Mouse (Mus musculus) C3H10T1/2 (cell line): ENCODE measurements around the gene Tbr1. TPM values are rescaled to one million over a fixed set of nuclear protein-coding genes. Genes with fewer than 3 reads are reported as not detected.

Experiments
- polyA plus RNA-seq, 2 experiments: library from polyadenylated mRNA; unstranded; fragments of >200 nt; fragmentation: generic; extraction: Trizol; gene quantifications; one replicate each; pipeline ENCODE4 v1.2.1; 2012; ENCODE audit warnings: missing spikeins in 2 of 2

Gene Tbr1
- polyA plus RNA-seq: under 1 TPM in 1 of 2 experiments, not detected in 1; 0.02 TPM

GRCm38 (mm10) chr2:61802656-61803251, at the start of gene Tbr1:
Gene Tbr1, plus strand, starts transcription at chr2:61802930.

Other genes starting within 250 kb of the Tbr1 start
- gene Tank, start 224.3 kb upstream of the Tbr1 start, polyA plus RNA-seq: 1 to 10 TPM in 1 of 2 experiments, under 1 TPM in 1; 0.39 to 2.5 TPM
- 10 to 100 TPM; 11.2 to 56.1 TPM for gene Psmd14, start 91.2 kb upstream of the Tbr1 start, polyA plus RNA-seq
- under 1 TPM in 1 of 2 experiments, not detected in 1; 0.02 TPM for gene Slc4a10, start 243.5 kb downstream of the Tbr1 start, polyA plus RNA-seq